Mouse (Mus musculus) kidney, adult 10 weeks (tissue): ENCODE data around the gene Olfr700. TPM values are rescaled to one million over a fixed set of nuclear protein-coding genes. Genes with fewer than 3 reads are reported as not detected.

Source experiments
- polyA plus RNA-seq: library from polyadenylated mRNA; stranded (reverse); fragments of 350-450 nt; fragmentation: Illumina TruSeq; extraction: RNeasy Lipid Tissue Mini Kit (QIAGEN cat#74804); gene quantifications from one replicate; pipeline ENCODE4 v1.2.3, GENCODE M21; 2014; ENCODE audit warnings: low read depth, low replicate concordance

Gene Olfr700
- not detected for polyA plus RNA-seq

GRCm38 (mm10) chr7:106808734-106809133 is at the start of gene Olfr700:
Gene Olfr700 (minus strand): TSS chr7:106808834.

DNA sequence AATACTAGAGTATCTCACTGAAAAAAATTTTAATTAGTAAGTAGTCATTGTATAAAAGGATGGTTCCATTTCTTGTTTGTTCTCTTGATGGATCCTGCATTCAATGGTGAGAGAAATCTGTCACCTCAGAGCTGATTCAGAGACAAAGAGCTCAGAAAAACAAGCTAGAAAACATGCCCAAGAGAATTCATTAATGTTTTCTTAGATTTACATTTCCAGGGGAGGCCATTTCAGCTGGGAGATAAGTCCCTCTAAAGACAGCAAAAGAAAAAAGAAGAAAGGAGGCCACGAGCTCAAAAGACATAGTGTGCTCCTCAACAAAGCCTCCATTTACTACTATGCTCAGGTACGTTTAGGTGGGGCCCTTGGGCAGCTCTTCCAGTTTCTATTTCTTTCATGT is 34.4 kb upstream of the Olfr700 start, which contains the start of gene Olfr703:
Gene Olfr703, plus strand, starts transcription at position 301 of the 400 bp plus-strand sequence.

DNA sequence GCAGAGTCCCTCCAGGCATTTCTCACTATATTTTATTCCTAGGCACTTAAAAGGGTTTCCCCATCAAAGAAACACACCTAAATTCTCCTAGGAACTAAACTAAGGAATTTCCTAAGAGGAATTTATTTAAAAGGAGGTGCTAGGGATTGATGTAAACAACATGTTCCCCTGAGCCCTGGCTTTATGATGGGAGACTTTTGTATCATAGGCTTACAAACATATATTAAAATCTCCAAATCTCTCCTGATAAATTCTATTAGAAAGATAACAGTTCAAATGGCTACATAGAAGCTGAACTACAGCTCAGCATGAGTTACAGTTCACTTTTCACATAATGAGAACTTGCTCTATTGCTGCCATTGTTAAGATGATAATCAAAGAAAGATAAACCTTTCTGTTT is 25.2 kb upstream of the Olfr700 start, which contains the start of gene Olfr702:
Gene Olfr702, minus strand, starts transcription at position 101 of the 400 bp plus-strand sequence.

GRCm38 (mm10) chr7:106813829-106814228 is 5.2 kb upstream of the Olfr700 start, which contains the start of gene Olfr701:
Gene Olfr701 (plus strand): TSS chr7:106814129.

DNA sequence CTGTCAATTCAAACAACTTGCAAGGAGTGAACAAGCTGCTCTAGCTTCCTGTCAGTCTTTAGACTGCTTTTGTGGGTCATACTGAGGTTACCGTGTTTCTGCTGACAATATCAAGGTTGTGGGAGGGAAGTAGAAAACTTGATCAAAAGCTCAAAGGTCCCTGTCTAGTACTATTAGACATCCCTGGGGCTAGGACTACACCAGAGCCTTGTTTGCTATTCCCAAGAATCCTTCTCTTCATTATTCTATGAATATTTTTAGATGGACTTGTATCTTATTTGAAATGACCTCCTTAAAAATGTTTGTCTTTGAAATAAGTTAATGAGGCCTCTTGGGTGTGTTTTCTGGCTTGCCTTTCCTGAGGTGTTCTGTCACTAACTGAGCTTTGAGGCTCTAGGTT is 15.5 kb downstream of the Olfr700 start, which contains the start of gene Olfr699:
Gene Olfr699, minus strand, starts transcription at position 101 of the 400 bp plus-strand sequence.

Other genes with a start within 250 kb of the Olfr700 start
- not detected for gene Olfr693, start 128.2 kb downstream of the Olfr700 start, polyA plus RNA-seq
- not detected for gene Olfr694, start 117.0 kb downstream of the Olfr700 start, polyA plus RNA-seq
- gene Olfr695, start 92.4 kb downstream of the Olfr700 start, polyA plus RNA-seq, result not detected
- not detected for gene Olfr697, start 66.4 kb downstream of the Olfr700 start, polyA plus RNA-seq
- not detected for gene Olfr698, start 53.4 kb downstream of the Olfr700 start, polyA plus RNA-seq
- gene Olfr699, start 15.6 kb downstream of the Olfr700 start, polyA plus RNA-seq, result not detected
- gene Olfr701, start 5.3 kb upstream of the Olfr700 start, polyA plus RNA-seq, result not detected
- gene Olfr702, start 25.1 kb upstream of the Olfr700 start, polyA plus RNA-seq, result not detected
- not detected for gene Olfr703, start 34.5 kb upstream of the Olfr700 start, polyA plus RNA-seq
- not detected for gene Olfr704, start 54.4 kb upstream of the Olfr700 start, polyA plus RNA-seq
- gene Olfr705, start 68.1 kb upstream of the Olfr700 start, polyA plus RNA-seq, result not detected
- not detected for gene Olfr706, start 79.3 kb upstream of the Olfr700 start, polyA plus RNA-seq
- not detected for gene Olfr707, start 92.4 kb upstream of the Olfr700 start, polyA plus RNA-seq
- not detected for gene Olfr1532-ps1, start 99.2 kb upstream of the Olfr700 start, polyA plus RNA-seq
- not detected for gene Olfr709-ps1, start 123.4 kb upstream of the Olfr700 start, polyA plus RNA-seq
- not detected for gene Olfr710, start 139.5 kb upstream of the Olfr700 start, polyA plus RNA-seq
- gene Olfr6, start 155.1 kb upstream of the Olfr700 start, polyA plus RNA-seq, result not detected
- gene Olfr711, start 166.6 kb upstream of the Olfr700 start, polyA plus RNA-seq, result not detected
- not detected for gene Olfr2, start 197.2 kb upstream of the Olfr700 start, polyA plus RNA-seq
- not detected for gene Olfr713, start 222.3 kb upstream of the Olfr700 start, polyA plus RNA-seq